Mouse (Mus musculus): ENCODE measurements around the gene Slc6a21. TPM values are rescaled to one million over a fixed set of nuclear protein-coding genes. Genes with fewer than 3 reads are reported as not detected.
A peak's percentile ranks its signal among the peaks of the same experiment; 100 is the strongest.

Slc6a21 gene
- polyA plus RNA-seq, 1 experiment from 2014 or later = not detected

DNA sequence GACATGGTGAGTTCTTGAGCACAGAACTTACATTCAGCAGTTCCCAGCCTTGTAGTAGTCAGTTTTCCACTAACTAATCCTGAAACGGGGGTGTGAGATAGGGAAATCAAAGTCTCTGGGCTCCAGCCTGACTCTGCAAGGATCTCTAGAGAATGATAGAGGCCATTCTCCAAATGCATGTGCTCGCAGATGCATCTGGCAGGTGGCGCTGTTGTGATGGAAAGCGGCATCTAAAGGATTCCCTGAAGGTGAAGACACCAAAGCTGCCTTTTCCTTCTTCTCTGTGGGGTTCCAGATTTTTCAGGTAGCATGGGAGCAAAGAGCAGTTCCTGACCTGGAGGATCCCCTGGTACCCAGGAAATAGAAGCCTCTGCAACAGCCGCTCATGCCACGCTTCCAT, 23.0 kb downstream of the Slc6a21 start:
- Histone ChIP-seq H3K9ac (replicated peaks) (no peak overlapping the region; the same call in 1 of the 2 replicates), H3K36me3 (peaks cover 6% of the 10 kb centered on the region), H3K27ac (no peak overlapping the region), H3K4me1 (replicated peaks) (peaks cover 6% of the 10 kb centered on the region), H3K4me2 (no peak overlapping the region), H3K4me3 (replicated peaks) (no peak overlapping the region), H3K9me3 (no peaks in the 10 kb centered on the region), H3K27me3 (peaks cover 12% of the 10 kb centered on the region)
- WGBS = 22% methylated on average over 6 of the region's 6 CpGs
- ATAC-seq (ENCODE audit: insufficient number of reproducible peaks, insufficient read depth, low FRiP score, low TSS enrichment, low read depth) = no peak

- H3K27me3 ChIP-seq = peaks cover 12% of the 10 kb centered on the region
- H3K36me3 ChIP-seq = peaks cover 6% of the 10 kb centered on the region
- no peak overlapping the region for H3K4me3 ChIP-seq (replicated peaks)
- WGBS = 79% methylated on average over 8 of the region's 8 CpGs
- H3K4me2 ChIP-seq = no peak overlapping the region
- no peak overlapping the region for H3K9ac ChIP-seq (replicated peaks)
- no peak overlapping the region for H3K27ac ChIP-seq
- H3K4me1 ChIP-seq (replicated peaks) = peaks cover 9% of the 10 kb centered on the region
- no peak for ATAC-seq (ENCODE audit: insufficient number of reproducible peaks, insufficient read depth, low FRiP score, low TSS enrichment, low read depth)
- no peaks in the 10 kb centered on the region for H3K9me3 ChIP-seq
Measured at GRCm38 (mm10) chr7:45302626-45303025, 25.3 kb downstream of the Slc6a21 start.

DNA sequence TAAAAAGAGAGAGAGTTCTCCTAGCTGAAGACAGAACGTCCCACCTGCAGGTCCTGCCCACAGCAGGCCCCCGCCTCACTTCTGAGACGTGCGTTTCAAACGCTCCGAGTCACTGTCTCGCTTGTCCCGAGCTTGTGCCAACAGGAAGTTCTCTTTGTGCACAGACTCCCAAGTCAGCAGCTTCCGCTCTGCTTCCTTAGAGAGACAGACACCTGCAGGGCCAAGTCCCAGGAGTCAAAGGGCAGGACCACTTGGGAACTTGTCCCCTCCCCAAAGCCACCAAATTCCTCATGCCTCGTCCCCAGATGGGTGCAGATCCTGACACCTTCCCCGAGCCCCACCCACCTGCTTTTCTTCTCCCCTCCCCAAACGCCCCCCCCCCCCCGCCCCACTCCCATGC, 27.6 kb downstream of the Slc6a21 start:
- Histone ChIP-seq H3K9me3 (no peaks in the 10 kb centered on the region), H3K27ac (no peak overlapping the region), H3K36me3 (peaks cover 18% of the 10 kb centered on the region), H3K4me3 (replicated peaks) (peak overlapping the region; percentile 26), H3K27me3 (peaks cover 9% of the 10 kb centered on the region; the same call in 1 of the 2 replicates), H3K4me1 (replicated peaks) (peaks cover 15% of the 10 kb centered on the region), H3K9ac (replicated peaks) (no peak overlapping the region), H3K4me2 (peak overlapping the region; percentile 44)
- no peak for ATAC-seq (ENCODE audit: insufficient number of reproducible peaks, insufficient read depth, low FRiP score, low TSS enrichment, low read depth)
- WGBS = 15% methylated on average over 13 of the region's 13 CpGs

- Histone ChIP-seq H3K4me2 (peak overlapping the region; percentile 44), H3K4me3 (replicated peaks) (peak overlapping the region; percentile 26), H3K9me3 (no peaks in the 10 kb centered on the region), H3K36me3 (peaks cover 22% of the 10 kb centered on the region), H3K27me3 (peaks cover 9% of the 10 kb centered on the region), H3K9ac (replicated peaks) (no peak overlapping the region), H3K4me1 (replicated peaks) (peaks cover 15% of the 10 kb centered on the region), H3K27ac (no peak overlapping the region)
- 3% methylated on average over 17 of the region's 17 CpGs for WGBS
- ATAC-seq (ENCODE audit: insufficient number of reproducible peaks, insufficient read depth, low FRiP score, low TSS enrichment, low read depth) = no peak
Measured at GRCm38 (mm10) chr7:45305275-45305674, 28.0 kb downstream of the Slc6a21 start.

DNA sequence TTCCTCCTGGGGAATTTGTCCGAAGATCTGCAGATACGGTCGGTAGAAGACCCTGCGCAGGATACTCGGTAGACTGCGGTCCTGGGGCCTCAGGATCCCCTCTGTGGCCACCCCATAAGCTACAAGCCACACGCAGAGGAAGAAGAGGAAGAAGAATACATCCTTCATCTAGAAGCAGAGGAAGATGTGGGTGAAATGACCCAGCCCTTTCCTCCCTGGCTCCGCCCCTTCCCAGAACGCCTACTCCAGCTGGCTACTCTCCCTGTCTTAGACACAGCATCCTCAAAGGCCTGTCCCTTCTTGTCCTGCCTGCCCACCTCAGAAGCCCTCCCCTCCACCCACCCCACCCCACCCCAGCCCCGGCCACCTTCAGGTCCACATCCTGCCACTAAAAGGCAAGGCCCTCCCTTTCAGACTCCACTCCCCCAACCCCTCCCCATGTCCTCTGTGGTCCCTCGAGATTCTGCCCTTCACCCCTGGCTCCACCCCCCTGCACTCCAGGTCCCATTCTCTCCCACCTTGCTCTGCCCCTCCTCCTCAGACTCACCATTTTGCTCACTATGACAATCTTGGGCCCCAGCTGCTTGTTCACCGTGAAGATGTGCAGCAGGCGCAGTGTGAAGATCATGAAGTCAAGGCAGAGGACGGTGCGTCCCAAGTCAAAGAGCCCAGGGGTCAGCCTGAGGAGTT, 31.4 kb downstream of the Slc6a21 start:
- Histone ChIP-seq H3K9me3 (no peaks in the 10 kb centered on the region), H3K27ac (no peak overlapping the region), H3K4me3 (replicated peaks) (no peak overlapping the region)

GRCm38 (mm10) chr7:45309455-45309854, 32.1 kb downstream of the Slc6a21 start:
- Histone ChIP-seq H3K27ac (no peak overlapping the region), H3K4me2 (no peak overlapping the region), H3K9me3 (no peaks in the 10 kb centered on the region), H3K9ac (replicated peaks) (no peak overlapping the region), H3K4me3 (replicated peaks) (no peak overlapping the region), H3K36me3 (peaks cover 20% of the 10 kb centered on the region; the same call in 1 of the 2 replicates), H3K4me1 (replicated peaks) (peaks cover 38% of the 10 kb centered on the region), H3K27me3 (no peaks in the 10 kb centered on the region; the same call in 1 of the 2 replicates)
- WGBS = 16% methylated on average over 9 of the region's 9 CpGs
- no peak for ATAC-seq (ENCODE audit: insufficient number of reproducible peaks, insufficient read depth, low FRiP score, low TSS enrichment, low read depth)

More for the DNA sequence above, 31.4 kb downstream of the Slc6a21 start:
- Histone ChIP-seq H3K4me1 (replicated peaks) (peaks cover 33% of the 10 kb centered on the region), H3K27me3 (no peaks in the 10 kb centered on the region; the same call in 1 of the 2 replicates), H3K4me2 (no peak overlapping the region), H3K36me3 (peaks cover 18% of the 10 kb centered on the region; the same call in 1 of the 2 replicates), H3K9ac (replicated peaks) (no peak overlapping the region)
- ATAC-seq (ENCODE audit: insufficient number of reproducible peaks, insufficient read depth, low FRiP score, low TSS enrichment, low read depth) = no peak
- 62% methylated on average over 15 of the region's 15 CpGs for WGBS

DNA sequence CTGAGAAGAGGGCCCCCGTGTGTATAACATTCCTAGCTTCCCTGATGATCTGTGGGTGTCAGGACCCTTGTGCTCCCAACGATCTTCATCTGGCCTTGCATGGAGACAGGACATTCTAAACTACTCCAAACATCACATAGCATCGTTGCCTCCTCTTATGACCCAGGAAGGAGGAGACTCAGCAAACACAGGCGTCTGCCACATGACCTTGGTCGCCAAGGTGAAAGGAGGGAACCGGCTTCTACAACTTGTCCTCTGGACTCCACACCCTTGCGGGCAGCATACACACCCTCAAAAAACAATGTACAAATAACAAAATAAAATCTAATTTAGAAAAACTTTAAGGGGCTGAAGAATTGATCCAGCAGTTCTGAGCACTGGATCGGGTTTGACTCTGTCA, 34.7 kb downstream of the Slc6a21 start:
- H3K36me3 ChIP-seq = peaks cover 30% of the 10 kb centered on the region
- 48% methylated on average over 8 of the region's 8 CpGs for WGBS
- no peak overlapping the region for H3K9ac ChIP-seq (replicated peaks)
- H3K9me3 ChIP-seq = no peaks in the 10 kb centered on the region
- no peak overlapping the region for H3K27ac ChIP-seq
- H3K4me3 ChIP-seq (replicated peaks) = no peak overlapping the region
- no peak for ATAC-seq (ENCODE audit: insufficient number of reproducible peaks, insufficient read depth, low FRiP score, low TSS enrichment, low read depth)
- no peak overlapping the region for H3K4me2 ChIP-seq
- H3K4me1 ChIP-seq (replicated peaks) = peaks cover 30% of the 10 kb centered on the region
- H3K27me3 ChIP-seq = no peaks in the 10 kb centered on the region; the same call in 1 of the 2 replicates

GRCm38 (mm10) chr7:45312686-45313453, 35.6 kb downstream of the Slc6a21 start:
- Histone ChIP-seq H3K4me1 (replicated peaks) (peaks cover 30% of the 10 kb centered on the region), H3K9ac (replicated peaks) (peak overlapping the region; percentile 14), H3K27ac (peak overlapping the region; percentile 76), H3K4me2 (peak overlapping the region; percentile 13), H3K36me3 (peaks cover 32% of the 10 kb centered on the region), H3K9me3 (no peaks in the 10 kb centered on the region), H3K27me3 (no peaks in the 10 kb centered on the region; the same call in 1 of the 2 replicates), H3K4me3 (replicated peaks) (no peak overlapping the region)
- ATAC-seq (ENCODE audit: insufficient number of reproducible peaks, insufficient read depth, low FRiP score, low TSS enrichment, low read depth) = no peak
- WGBS = 18% methylated on average over 10 of the region's 10 CpGs

DNA sequence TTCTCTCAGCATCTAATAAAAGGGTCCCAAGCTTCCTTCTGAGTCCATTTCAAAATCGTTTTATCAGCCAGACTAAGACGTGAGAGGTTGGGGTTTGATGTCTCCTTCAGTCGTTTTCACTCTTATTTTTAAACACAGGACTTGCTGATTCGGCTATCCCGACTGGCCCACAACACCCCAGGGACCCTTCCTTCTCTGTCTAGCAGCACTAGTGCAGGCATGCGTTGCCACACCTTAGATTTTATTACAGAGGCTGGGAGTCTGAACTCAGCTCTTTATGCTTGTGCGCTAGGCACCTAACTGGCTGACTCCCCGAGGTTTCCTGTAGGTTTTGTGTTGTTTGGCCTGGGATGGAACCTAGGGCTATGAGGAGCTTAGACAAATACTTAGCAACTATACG, 36.2 kb downstream of the Slc6a21 start:
- Histone ChIP-seq H3K9me3 (no peaks in the 10 kb centered on the region), H3K4me3 (replicated peaks) (no peak overlapping the region), H3K27ac (peak overlapping the region; percentile 76), H3K36me3 (peaks cover 32% of the 10 kb centered on the region), H3K4me2 (peak overlapping the region; percentile 13), H3K4me1 (replicated peaks) (peaks cover 30% of the 10 kb centered on the region), H3K27me3 (no peaks in the 10 kb centered on the region; the same call in 1 of the 2 replicates), H3K9ac (replicated peaks) (peak overlapping the region; percentile 14)
- ATAC-seq (ENCODE audit: insufficient number of reproducible peaks, insufficient read depth, low FRiP score, low TSS enrichment, low read depth) = no peak
- WGBS = 23% methylated on average over 9 of the region's 9 CpGs

- peaks cover 27% of the 10 kb centered on the region for H3K36me3 ChIP-seq
- peaks cover 23% of the 10 kb centered on the region for H3K4me1 ChIP-seq (replicated peaks)
- H3K4me3 ChIP-seq (replicated peaks) = no peak overlapping the region
- 81% methylated on average over 10 of the region's 10 CpGs for WGBS
- H3K4me2 ChIP-seq = no peak overlapping the region
- H3K27ac ChIP-seq = no peak overlapping the region; the same call in 1 of the 2 replicates
- no peak overlapping the region for H3K9ac ChIP-seq (replicated peaks)
- H3K9me3 ChIP-seq = no peaks in the 10 kb centered on the region
- no peaks in the 10 kb centered on the region; the same call in 1 of the 2 replicates for H3K27me3 ChIP-seq
- ATAC-seq (ENCODE audit: insufficient number of reproducible peaks, insufficient read depth, low FRiP score, low TSS enrichment, low read depth) = no peak
Measured at GRCm38 (mm10) chr7:45315182-45315701, 37.9 kb downstream of the Slc6a21 start.

- no peaks in the 10 kb centered on the region for H3K9me3 ChIP-seq
- no peak overlapping the region for H3K27ac ChIP-seq
- 93% methylated on average over 14 of the region's 14 CpGs for WGBS
- peaks cover 23% of the 10 kb centered on the region for H3K4me1 ChIP-seq (replicated peaks)
- no peaks in the 10 kb centered on the region for H3K27me3 ChIP-seq
- no peak for ATAC-seq (ENCODE audit: insufficient number of reproducible peaks, insufficient read depth, low FRiP score, low TSS enrichment, low read depth)
- H3K9ac ChIP-seq (replicated peaks) = no peak overlapping the region
- H3K36me3 ChIP-seq = peaks cover 30% of the 10 kb centered on the region
- H3K4me2 ChIP-seq = no peak overlapping the region
- H3K4me3 ChIP-seq (replicated peaks) = no peak overlapping the region
Measured at GRCm38 (mm10) chr7:45316536-45316935, 39.2 kb downstream of the Slc6a21 start.

All from limb, embryonic 12.5 days (tissue).